Mouse (Mus musculus) natural killer cell, adult 2 months (primary cell): Measurements from ENCODE around the gene Eef1akmt4.
A peak's percentile ranks its signal among the peaks of the same experiment; 100 is the strongest.
"Not testable (repeated sequence)": the region's sequence is repeated elsewhere in the genome, so short reads cannot be mapped to it uniquely, and the experiment has no call there.

ENCODE experiments used
- DNase-seq, 2 experiments: peaks; one replicate each; pipeline ENCODE4 v3.0.0; 2022; ENCODE audit warnings: low spot score in 2 of 2

Eef1akmt4 gene

GRCm38 (mm10) chr16:20623211-20623610 is 11.8 kb downstream of the Eef1akmt4 start:
- DNase-seq, result no peak

DNA sequence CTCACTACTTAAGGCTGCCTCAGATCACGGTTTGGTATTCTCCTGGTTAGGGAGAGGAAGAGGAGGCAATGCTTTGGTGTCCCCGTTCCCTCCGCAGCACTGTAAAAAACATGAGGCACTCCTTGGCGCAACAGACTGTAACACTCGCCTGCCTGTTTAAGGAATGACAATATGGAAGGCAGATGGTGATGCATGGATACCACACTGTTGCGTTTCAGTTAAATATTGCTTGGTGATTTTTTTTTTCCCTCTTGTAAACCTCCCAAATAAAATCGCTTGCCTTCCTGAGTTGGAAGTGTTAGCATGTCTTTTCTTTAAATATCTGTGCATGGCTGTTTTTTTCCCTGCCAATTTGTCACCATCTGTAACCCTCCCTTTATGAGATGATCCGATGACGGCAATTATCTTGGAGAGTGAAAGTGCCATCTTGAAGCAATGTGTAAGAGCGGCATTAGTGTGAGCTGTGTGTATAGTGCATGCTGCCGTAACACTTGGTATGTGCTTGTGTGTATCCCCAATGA is 17.5 kb downstream of the Eef1akmt4 start:
- DNase-seq, result no peak

GRCm38 (mm10) chr16:20629731-20630634 is 18.6 kb downstream of the Eef1akmt4 start, which contains the start of gene Ece2:
Ece2 (plus strand) TSS chr16:20629828.
- no peak for DNase-seq

DNA sequence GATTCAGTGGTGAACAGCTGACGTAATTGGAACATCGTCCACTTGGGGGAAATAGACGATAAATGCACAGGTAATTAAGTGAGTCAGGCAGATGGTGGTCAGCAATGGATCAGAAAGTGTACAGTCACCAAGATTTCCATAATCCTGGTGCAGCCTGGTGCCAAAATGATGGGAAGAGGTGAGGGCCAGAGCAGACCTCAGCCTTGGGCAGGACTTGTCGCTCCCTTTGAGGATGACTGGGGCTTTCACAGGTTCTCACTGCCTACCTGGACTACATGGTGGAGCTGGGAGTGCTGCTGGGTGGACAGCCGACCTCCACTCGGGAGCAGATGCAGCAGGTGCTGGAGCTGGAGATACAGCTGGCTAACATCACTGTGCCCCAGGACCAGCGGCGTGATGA is 26.0 kb downstream of the Eef1akmt4 start:
- no peak for DNase-seq

DNA sequence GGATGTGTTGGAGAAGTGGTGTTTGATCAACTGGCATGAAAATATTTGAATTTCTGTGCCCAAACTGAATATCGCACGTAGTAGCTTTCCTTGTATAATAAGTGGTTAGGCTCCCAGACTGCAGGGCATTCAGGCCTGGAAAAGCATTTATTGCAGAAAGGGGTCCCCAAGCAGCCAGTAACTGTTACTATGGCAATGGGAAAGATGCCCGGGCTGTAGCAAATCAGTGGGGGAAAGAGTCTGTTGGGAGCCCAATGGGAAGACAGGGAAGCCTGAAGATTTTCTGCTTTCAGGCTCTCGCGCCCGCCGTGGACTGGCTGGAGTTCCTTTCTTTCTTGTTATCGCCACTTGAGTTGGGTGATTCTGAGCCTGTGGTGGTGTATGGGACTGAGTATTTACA is 27.0 kb downstream of the Eef1akmt4 start:
- DNase-seq, result no peak

DNA sequence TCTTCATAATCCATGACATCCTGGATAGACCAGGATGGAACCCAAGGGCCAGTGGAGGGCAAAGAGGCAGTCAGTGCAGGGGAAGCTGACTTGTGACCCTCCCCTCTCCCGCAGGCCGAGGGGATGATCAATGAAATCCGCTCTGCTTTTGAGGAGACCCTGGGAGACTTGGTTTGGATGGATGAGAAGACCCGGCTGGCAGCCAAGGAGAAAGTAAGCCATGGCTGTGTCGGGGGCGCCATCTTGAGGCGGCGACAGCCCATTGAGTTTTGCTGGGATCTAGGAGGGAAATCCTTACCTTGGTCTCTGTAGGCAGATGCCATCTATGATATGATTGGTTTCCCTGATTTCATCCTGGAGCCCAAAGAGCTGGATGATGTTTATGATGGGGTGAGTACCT is 30.8 kb downstream of the Eef1akmt4 start:
- DNase-seq, result peak in 1 of 2 experiments; percentile 29

GRCm38 (mm10) chr16:20643911-20644310 is 32.5 kb downstream of the Eef1akmt4 start:
- no peak for DNase-seq

- DNase-seq, result peak; percentile 87 to 89
These were observed 39.9 kb downstream of the Eef1akmt4 start, which contains the start of gene Psmd2 for GRCm38 (mm10) chr16:20651076-20651946. Psmd2 (plus strand) TSS chr16:20651652.

DNA sequence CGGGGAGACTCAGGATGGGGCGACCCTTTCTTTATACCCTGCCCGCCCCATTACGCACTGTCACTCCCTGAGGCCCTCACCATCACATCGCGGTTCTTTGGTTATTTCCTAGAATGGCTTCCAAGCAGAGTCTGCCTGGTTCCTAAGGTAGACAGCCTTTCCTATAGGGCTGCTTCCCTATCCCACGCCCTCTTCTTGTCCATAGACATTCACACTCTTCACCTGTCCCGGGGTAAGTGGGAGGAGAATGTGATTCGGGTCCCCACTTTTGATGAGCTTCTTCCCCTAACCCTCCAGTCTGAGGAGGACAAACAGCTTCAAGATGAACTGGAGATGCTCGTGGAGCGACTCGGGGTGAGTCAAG is 40.5 kb downstream of the Eef1akmt4 start:
- no peak for DNase-seq

DNA sequence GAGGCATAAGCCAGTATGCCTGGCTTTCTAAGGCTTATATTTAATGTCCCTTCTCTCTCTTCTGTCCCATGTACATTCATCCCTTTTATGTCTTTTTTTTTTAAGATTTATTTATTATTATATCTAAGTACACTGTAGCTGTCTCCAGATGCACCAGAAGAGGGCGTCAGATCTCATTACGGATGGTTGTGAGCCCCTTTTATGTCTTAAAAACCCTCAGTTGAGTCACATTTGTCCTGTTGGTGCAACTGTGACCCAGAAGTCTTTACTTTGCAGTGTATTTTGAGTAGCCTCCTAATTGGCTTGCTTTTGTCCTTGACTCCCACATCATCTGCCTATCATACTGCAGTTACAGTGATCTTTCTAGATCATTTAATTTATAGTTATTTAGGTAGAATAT is 41.9 kb downstream of the Eef1akmt4 start:
- no peak for DNase-seq

GRCm38 (mm10) chr16:20657661-20658060 is 46.3 kb downstream of the Eef1akmt4 start:
- no peak for DNase-seq

- DNase-seq, result not testable (repeated sequence)
These were observed 56.6 kb downstream of the Eef1akmt4 start, which contains the start of gene Eif4g1 for GRCm38 (mm10) chr16:20668013-20668412. Eif4g1 (plus strand) TSS chr16:20668313.
